ENCODE assay signal across 22 mouse cellular contexts in genomic region chr5:7923666-7924065, GRCm38 (mm10). TPM values are rescaled to one million over a fixed set of nuclear protein-coding genes. Genes with fewer than 3 reads are reported as not detected.
"Had no signal": no experiment of that assay in that cellular context is flagged by ENCODE, and none has a peak within 500 bp of the region (broad histone marks: within the 10 kb centered on the region; RNA-seq: fewer than 3 reads in every experiment).

No protein-coding gene starts in this region.

- H3K27ac ChIP-seq: kidney, postnatal 0 days; layer of hippocampus, adult 2 months; limb, embryonic 10.5 days; limb, embryonic 13.5 days; liver, embryonic 12.5 days; liver, embryonic 15.5 days; lung, embryonic 15.5 days; midbrain, embryonic 10.5 days; midbrain, embryonic 13.5 days; neural tube, embryonic 13.5 days had no signal

- ATAC-seq: liver, embryonic 12.5 days; midbrain, embryonic 13.5 days; midbrain, embryonic 16.5 days had no signal

- H3K4me2 ChIP-seq: limb, embryonic 13.5 days; liver, embryonic 12.5 days; liver, embryonic 15.5 days; lung, embryonic 15.5 days; midbrain, embryonic 13.5 days; neural tube, embryonic 13.5 days had no signal

- H3K4me3 ChIP-seq: layer of hippocampus, adult 2 months; limb, embryonic 10.5 days; limb, embryonic 13.5 days; liver, embryonic 12.5 days; liver, embryonic 15.5 days; lung, embryonic 15.5 days; megakaryocyte, embryonic 14.5 days; midbrain, embryonic 10.5 days; midbrain, embryonic 13.5 days; myocyte; neural tube, embryonic 13.5 days had no signal

- H3K4me1 ChIP-seq: limb, embryonic 10.5 days; limb, embryonic 13.5 days; liver, embryonic 12.5 days; liver, embryonic 15.5 days; lung, embryonic 15.5 days; megakaryocyte, embryonic 14.5 days; midbrain, embryonic 10.5 days; midbrain, embryonic 13.5 days; neural tube, embryonic 13.5 days had no signal

- H3K9ac ChIP-seq: limb, embryonic 13.5 days; liver, embryonic 12.5 days; liver, embryonic 15.5 days; lung, embryonic 15.5 days; midbrain, embryonic 13.5 days; neural tube, embryonic 13.5 days had no signal

- H3K36me3 ChIP-seq: limb, embryonic 10.5 days; limb, embryonic 13.5 days; liver, embryonic 12.5 days; liver, embryonic 15.5 days; lung, embryonic 15.5 days; midbrain, embryonic 10.5 days; midbrain, embryonic 13.5 days; neural tube, embryonic 13.5 days had no signal

- H3K27me3 ChIP-seq: limb, embryonic 13.5 days; liver, embryonic 12.5 days; liver, embryonic 15.5 days; lung, embryonic 15.5 days; megakaryocyte, embryonic 14.5 days; midbrain, embryonic 13.5 days; neural tube, embryonic 13.5 days had no signal

- H3K9me3 ChIP-seq: limb, embryonic 10.5 days; limb, embryonic 13.5 days; liver, embryonic 12.5 days; liver, embryonic 15.5 days; lung, embryonic 15.5 days; midbrain, embryonic 10.5 days; midbrain, embryonic 13.5 days; neural tube, embryonic 13.5 days had no signal

- DNase-seq: layer of hippocampus, adult 9-11 months; liver; lung, adult 18-20 months; lung, postnatal 10 days; lung, postnatal 36 days; right cerebral cortex, postnatal 25 days; thymus, adult 18-20 months; thymus, postnatal 4 days had no signal

RNA-seq across cellular contexts. Expression of gene Steap4, which starts 36.6 kb away (rescaled TPM):
- total RNA-seq: monocyte, adult 5-6 weeks had no signal
- polyA plus RNA-seq: myocyte had no signal
